Mouse (Mus musculus): ENCODE measurements at regions not wholly inside any gene's neighbourhood (a gene's known extent, or its start where the extent isn't known, plus 50 kb on each side); places are given as distances from the start of the nearest gene placed in this dataset.

DNA sequence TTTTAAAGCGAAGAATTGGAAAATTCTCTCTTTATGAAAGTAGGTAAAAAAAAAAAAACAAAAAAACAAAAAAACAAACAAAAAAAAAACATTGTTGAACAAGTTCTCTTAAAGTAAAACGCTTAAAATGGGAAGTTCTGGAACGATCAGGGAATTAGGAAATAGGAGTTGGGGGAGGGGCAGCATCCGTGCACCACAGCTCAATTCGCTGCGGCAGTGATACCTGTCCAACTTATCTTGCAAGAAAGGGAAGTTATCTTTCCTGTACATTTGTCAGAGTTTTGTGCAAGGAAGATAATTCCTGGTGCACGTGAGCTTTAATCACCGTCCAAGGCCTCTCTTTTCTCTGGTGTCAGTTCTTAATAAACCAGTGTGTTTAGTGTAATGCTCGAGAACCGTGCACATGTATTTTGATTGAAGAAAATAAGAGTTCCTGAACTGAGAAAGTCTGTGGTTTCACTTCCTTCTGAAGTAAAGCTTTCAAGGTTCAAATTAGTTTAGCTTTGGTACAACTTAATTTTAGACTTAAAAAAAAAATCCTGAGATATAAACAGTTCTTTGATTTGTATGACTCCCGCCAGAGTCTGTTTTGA is 158.3 kb upstream of the Fn1 start:
- peaks cover 7% of the 10 kb centered on the region; the same call in 1 of the 2 replicates for H3K4me1 ChIP-seq (ENCODE audit: control insufficient read depth, insufficient read depth, low read length)
- WGBS = 77% methylated on average over 11 of the region's 11 CpGs

DNA sequence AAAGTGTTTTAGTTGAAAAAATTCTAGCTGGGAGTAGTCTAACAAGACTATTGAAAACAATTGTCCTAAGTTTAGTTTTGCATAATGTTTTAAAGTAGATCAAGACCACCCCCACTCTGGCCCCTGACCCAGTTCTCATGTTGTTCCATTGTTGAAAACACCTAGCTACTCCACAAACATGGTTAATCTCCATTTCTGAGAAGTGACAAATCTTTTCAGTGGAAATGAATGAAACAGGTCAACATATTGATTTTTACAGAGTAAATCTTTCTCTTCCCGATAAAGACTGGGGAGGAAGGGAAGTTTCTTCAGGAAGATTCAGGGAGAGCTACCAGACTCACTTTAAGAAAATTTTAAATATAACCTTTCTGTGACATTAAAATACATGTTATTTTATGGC is 155.0 kb upstream of the Fn1 start:
- WGBS = 59% methylated on average over 1 of the region's 1 CpGs
- Histone ChIP-seq H3K4me1 (ENCODE audit: control insufficient read depth, insufficient read depth, low read length) (peaks cover 7% of the 10 kb centered on the region; the same call in 1 of the 2 replicates), H3K27ac (ENCODE audit: low read length) (no peak overlapping the region), H3K27me3 (ENCODE audit: control insufficient read depth, insufficient read depth, low read length) (no peaks in the 10 kb centered on the region), H3K4me3 (replicated peaks; ENCODE audit: low read length) (no peak overlapping the region), H3K4me2 (ENCODE audit: low read depth, low read length) (no peak overlapping the region), H3K9ac (ENCODE audit: low read length) (no peak overlapping the region), H3K36me3 (ENCODE audit: control insufficient read depth, insufficient read depth, low read length) (no peaks in the 10 kb centered on the region), H3K9me3 (replicated peaks; ENCODE audit: control insufficient read depth, low read length) (no peaks in the 10 kb centered on the region)
- no peak for ATAC-seq (ENCODE audit: insufficient read depth, low FRiP score)

More for the DNA sequence above, 158.3 kb upstream of the Fn1 start:
- H3K27me3 ChIP-seq (ENCODE audit: control insufficient read depth, insufficient read depth, low read length) = no peaks in the 10 kb centered on the region
- H3K4me2 ChIP-seq (ENCODE audit: low read depth, low read length) = no peak overlapping the region
- no peak overlapping the region for H3K27ac ChIP-seq (ENCODE audit: low read length)
- no peak overlapping the region for H3K4me3 ChIP-seq (replicated peaks; ENCODE audit: low read length)
- H3K36me3 ChIP-seq (ENCODE audit: control insufficient read depth, insufficient read depth, low read length) = no peaks in the 10 kb centered on the region
- no peak for ATAC-seq (ENCODE audit: insufficient read depth, low FRiP score)
- H3K9ac ChIP-seq (ENCODE audit: low read length) = no peak overlapping the region
- H3K9me3 ChIP-seq (replicated peaks; ENCODE audit: control insufficient read depth, low read length) = no peaks in the 10 kb centered on the region

DNA sequence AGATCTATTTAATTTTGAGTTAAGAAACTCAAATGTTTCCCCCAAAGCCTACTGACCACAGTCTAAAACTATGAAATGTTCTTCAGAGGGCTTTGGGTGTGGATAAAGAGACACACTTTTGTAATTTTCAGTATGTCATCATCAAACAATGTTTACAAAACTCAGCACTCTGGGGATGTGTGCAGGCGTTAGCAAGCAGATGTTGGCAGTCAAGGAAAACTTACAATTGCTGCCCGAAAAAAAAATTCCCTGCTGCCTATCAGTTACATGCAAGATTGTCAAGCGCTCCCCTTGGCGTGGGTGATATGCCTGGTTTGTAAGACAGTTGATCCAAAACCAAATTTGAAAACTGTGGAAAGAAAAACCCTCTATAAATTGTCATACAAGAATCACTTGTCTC is 154.6 kb upstream of the Fn1 start:
- no peak for ATAC-seq (ENCODE audit: insufficient read depth, low FRiP score)
- WGBS = 22% methylated on average over 4 of the region's 4 CpGs
- H3K9ac ChIP-seq (ENCODE audit: low read length) = no peak overlapping the region
- no peaks in the 10 kb centered on the region for H3K36me3 ChIP-seq (ENCODE audit: control insufficient read depth, insufficient read depth, low read length)
- no peak overlapping the region for H3K27ac ChIP-seq (ENCODE audit: low read length)
- H3K4me2 ChIP-seq (ENCODE audit: low read depth, low read length) = no peak overlapping the region
- H3K4me3 ChIP-seq (replicated peaks; ENCODE audit: low read length) = no peak overlapping the region
- H3K4me1 ChIP-seq (ENCODE audit: control insufficient read depth, insufficient read depth, low read length) = peaks cover 7% of the 10 kb centered on the region; the same call in 1 of the 2 replicates
- no peaks in the 10 kb centered on the region for H3K9me3 ChIP-seq (replicated peaks; ENCODE audit: control insufficient read depth, low read length)
- H3K27me3 ChIP-seq (ENCODE audit: control insufficient read depth, insufficient read depth, low read length) = no peaks in the 10 kb centered on the region

DNA sequence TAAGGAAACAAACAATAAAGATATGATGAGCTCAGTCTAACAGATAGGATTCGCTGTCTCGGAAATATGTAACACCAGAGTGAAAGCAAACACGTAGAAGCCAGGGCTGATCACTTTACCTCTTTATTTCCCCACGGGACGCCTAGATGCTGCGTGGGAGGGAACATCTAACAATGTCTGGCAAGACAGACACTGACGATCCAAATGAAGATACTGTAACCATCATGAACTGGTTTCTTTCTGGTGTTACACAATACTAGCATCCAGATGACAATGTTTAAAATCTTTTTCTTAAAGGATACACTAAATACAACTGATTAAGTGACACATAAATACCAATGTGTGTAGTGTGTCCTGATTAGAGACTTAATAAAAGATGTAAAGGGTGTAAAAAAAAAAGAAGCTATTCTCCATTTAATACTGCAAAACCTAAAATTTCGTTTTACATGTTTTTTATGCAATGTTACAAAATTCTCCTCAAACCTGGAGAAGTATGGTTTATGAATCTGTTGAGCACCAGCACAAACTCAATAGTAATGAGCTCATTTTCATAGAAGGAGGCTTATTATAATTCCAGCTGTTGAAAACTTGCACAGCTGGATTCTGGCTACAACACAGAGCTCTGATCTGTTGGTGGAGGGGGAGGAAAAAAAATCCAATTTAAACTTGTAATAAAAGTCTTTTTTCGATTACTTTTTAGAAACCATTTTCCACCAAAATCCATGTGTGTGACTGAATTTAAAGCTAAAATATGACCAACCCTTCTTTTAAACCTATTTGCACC is 148.5 kb upstream of the Fn1 start:
- H3K36me3 ChIP-seq (ENCODE audit: control insufficient read depth, insufficient read depth, low read length) = no peaks in the 10 kb centered on the region
- H3K4me3 ChIP-seq (replicated peaks; ENCODE audit: low read length) = no peak overlapping the region
- H3K27ac ChIP-seq (ENCODE audit: low read length) = no peak overlapping the region
- WGBS = 66% methylated on average over 9 of the region's 9 CpGs
- H3K9ac ChIP-seq (ENCODE audit: low read length) = no peak overlapping the region
- no peaks in the 10 kb centered on the region for H3K9me3 ChIP-seq (replicated peaks; ENCODE audit: control insufficient read depth, low read length)
- no peak for ATAC-seq (ENCODE audit: insufficient read depth, low FRiP score)
- H3K4me2 ChIP-seq (ENCODE audit: low read depth, low read length) = no peak overlapping the region
- H3K4me1 ChIP-seq (ENCODE audit: control insufficient read depth, insufficient read depth, low read length) = no peaks in the 10 kb centered on the region
- H3K27me3 ChIP-seq (ENCODE audit: control insufficient read depth, insufficient read depth, low read length) = no peaks in the 10 kb centered on the region

DNA sequence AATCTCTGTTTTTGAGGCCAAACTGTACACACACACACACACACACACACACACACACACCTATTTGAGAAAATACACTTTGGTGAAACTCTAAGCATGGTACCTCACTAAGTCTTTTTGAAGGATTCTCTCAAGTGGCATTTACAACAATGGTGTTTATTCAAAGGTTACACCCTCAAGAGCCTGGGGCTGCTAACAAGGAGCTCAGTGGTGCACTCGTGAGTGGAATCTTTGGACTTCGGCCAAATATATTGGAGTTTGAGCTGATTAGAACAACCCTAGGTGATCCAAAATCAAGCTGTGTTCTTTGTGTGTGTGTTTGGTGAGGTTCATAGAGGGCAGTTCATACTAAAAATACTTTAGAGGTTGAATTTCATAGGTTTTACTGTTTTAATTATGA is 147.6 kb upstream of the Fn1 start:
- Histone ChIP-seq H3K9me3 (replicated peaks; ENCODE audit: control insufficient read depth, low read length) (no peaks in the 10 kb centered on the region), H3K4me3 (replicated peaks; ENCODE audit: low read length) (no peak overlapping the region), H3K4me1 (ENCODE audit: control insufficient read depth, insufficient read depth, low read length) (no peaks in the 10 kb centered on the region), H3K27ac (ENCODE audit: low read length) (no peak overlapping the region), H3K9ac (ENCODE audit: low read length) (no peak overlapping the region), H3K36me3 (ENCODE audit: control insufficient read depth, insufficient read depth, low read length) (no peaks in the 10 kb centered on the region), H3K4me2 (ENCODE audit: low read depth, low read length) (no peak overlapping the region), H3K27me3 (ENCODE audit: control insufficient read depth, insufficient read depth, low read length) (no peaks in the 10 kb centered on the region)
- no peak; the same call in 1 of the 2 replicates for ATAC-seq (ENCODE audit: insufficient read depth, low FRiP score)
- 39% methylated on average over 2 of the region's 2 CpGs for WGBS

DNA sequence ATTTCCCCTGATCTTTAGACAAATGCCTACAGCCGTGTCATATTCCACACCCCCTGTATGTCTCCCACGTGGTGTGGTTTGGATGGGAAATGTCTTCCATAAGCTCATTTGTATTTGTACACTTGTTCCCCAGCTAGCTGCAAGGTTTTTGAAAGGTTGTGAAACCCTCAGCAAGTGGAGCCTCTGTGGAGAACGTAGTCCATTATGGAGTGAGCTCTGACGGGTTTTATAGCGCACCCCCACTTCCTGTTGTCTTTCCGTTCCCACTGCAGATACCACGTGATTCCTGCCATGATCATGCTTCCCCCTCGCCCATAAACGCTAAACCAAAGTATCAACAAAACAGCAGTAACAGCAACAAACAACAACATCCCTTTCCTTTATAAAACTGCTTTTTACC is 145.6 kb upstream of the Fn1 start:
- Histone ChIP-seq H3K4me2 (ENCODE audit: low read depth, low read length) (no peak overlapping the region), H3K9me3 (replicated peaks; ENCODE audit: control insufficient read depth, low read length) (no peaks in the 10 kb centered on the region), H3K27ac (ENCODE audit: low read length) (no peak overlapping the region), H3K27me3 (ENCODE audit: control insufficient read depth, insufficient read depth, low read length) (no peaks in the 10 kb centered on the region), H3K4me1 (ENCODE audit: control insufficient read depth, insufficient read depth, low read length) (no peaks in the 10 kb centered on the region), H3K9ac (ENCODE audit: low read length) (no peak overlapping the region), H3K4me3 (replicated peaks; ENCODE audit: low read length) (no peak overlapping the region), H3K36me3 (ENCODE audit: control insufficient read depth, insufficient read depth, low read length) (no peaks in the 10 kb centered on the region)
- 64% methylated on average over 9 of the region's 9 CpGs for WGBS
- no peak for ATAC-seq (ENCODE audit: insufficient read depth, low FRiP score)

DNA sequence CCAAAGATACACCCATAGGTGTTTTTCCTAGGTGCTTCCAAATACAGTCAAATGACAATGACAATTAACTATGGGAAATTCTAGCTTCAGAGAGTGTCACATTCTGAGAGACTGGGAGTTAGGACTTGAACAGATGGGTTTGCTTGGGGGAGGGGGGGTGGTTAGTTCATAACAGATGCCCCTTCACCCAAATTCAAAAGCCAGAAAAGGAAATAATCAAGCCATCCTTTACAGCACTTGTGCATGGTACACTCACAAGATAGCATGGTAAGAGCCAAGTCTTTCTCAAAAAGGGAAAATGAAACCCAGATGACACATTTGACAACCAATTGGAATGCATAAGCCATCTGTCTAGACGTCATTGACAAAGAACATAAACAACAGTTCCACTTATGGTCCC is 135.4 kb upstream of the Fn1 start:
- H3K9ac ChIP-seq (ENCODE audit: low read length) = no peak overlapping the region
- H3K27me3 ChIP-seq (ENCODE audit: control insufficient read depth, insufficient read depth, low read length) = no peaks in the 10 kb centered on the region
- no peak for ATAC-seq (ENCODE audit: insufficient read depth, low FRiP score)
- H3K4me1 ChIP-seq (ENCODE audit: control insufficient read depth, insufficient read depth, low read length) = no peaks in the 10 kb centered on the region
- H3K9me3 ChIP-seq (replicated peaks; ENCODE audit: control insufficient read depth, low read length) = no peaks in the 10 kb centered on the region
- H3K27ac ChIP-seq (ENCODE audit: low read length) = no peak overlapping the region
- no peaks in the 10 kb centered on the region for H3K36me3 ChIP-seq (ENCODE audit: control insufficient read depth, insufficient read depth, low read length)
- H3K4me2 ChIP-seq (ENCODE audit: low read depth, low read length) = no peak overlapping the region
- H3K4me3 ChIP-seq (replicated peaks; ENCODE audit: low read length) = no peak overlapping the region
- WGBS = 54% methylated on average over 1 of the region's 1 CpGs

DNA sequence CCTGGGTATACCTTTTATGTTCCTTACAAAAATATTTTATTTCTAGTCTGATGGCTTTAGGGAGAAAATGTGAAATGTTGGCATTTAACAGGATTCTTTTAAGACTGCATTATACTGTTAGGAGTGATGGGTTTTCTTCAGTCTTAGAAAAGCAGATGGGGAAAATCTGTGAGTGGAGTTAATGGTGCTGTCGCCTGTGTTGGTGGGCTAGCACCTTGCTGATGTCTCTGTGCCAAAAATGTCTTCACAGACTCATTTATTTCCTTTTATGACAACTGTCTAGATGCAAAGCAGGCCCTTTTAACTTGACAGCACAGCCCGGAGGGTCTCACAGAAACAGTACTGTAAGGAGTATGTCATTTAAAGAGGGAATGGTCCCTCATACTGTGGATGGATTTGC is 131.9 kb upstream of the Fn1 start:
- 64% methylated on average over 2 of the region's 2 CpGs for WGBS
- ATAC-seq (ENCODE audit: insufficient read depth, low FRiP score) = no peak
- no peaks in the 10 kb centered on the region for H3K4me1 ChIP-seq (ENCODE audit: control insufficient read depth, insufficient read depth, low read length)
- no peak overlapping the region for H3K27ac ChIP-seq (ENCODE audit: low read length)
- no peak overlapping the region for H3K4me2 ChIP-seq (ENCODE audit: low read depth, low read length)
- no peaks in the 10 kb centered on the region for H3K27me3 ChIP-seq (ENCODE audit: control insufficient read depth, insufficient read depth, low read length)
- H3K36me3 ChIP-seq (ENCODE audit: control insufficient read depth, insufficient read depth, low read length) = no peaks in the 10 kb centered on the region
- no peak overlapping the region for H3K9ac ChIP-seq (ENCODE audit: low read length)
- H3K4me3 ChIP-seq (replicated peaks; ENCODE audit: low read length) = no peak overlapping the region
- H3K9me3 ChIP-seq (replicated peaks; ENCODE audit: control insufficient read depth, low read length) = no peaks in the 10 kb centered on the region

DNA sequence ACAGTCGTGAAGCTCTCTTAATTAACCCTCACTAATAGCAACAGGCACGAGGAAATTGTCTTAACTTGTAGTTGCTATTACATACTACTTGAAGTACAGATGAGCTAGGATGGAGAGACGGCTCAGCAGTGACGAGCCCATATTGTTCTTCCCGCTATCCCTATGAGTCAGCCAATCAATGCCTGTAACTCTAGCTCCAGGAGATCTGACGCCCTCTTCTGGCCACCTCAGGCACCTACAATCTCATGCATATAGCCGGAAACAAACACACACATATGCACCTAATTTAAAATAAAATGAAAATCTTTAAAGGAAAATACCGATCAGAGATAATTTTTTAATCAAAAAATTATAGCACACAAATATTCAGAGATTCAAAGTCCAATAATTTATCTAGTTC is 125.3 kb upstream of the Fn1 start:
- Histone ChIP-seq H3K27me3 (ENCODE audit: control insufficient read depth, insufficient read depth, low read length) (no peaks in the 10 kb centered on the region), H3K36me3 (ENCODE audit: control insufficient read depth, insufficient read depth, low read length) (no peaks in the 10 kb centered on the region), H3K4me3 (replicated peaks; ENCODE audit: low read length) (no peak overlapping the region), H3K9ac (ENCODE audit: low read length) (no peak overlapping the region), H3K4me1 (ENCODE audit: control insufficient read depth, insufficient read depth, low read length) (no peaks in the 10 kb centered on the region), H3K9me3 (replicated peaks; ENCODE audit: control insufficient read depth, low read length) (no peaks in the 10 kb centered on the region), H3K27ac (ENCODE audit: low read length) (no peak overlapping the region), H3K4me2 (ENCODE audit: low read depth, low read length) (no peak overlapping the region)
- no peak for ATAC-seq (ENCODE audit: insufficient read depth, low FRiP score)
- 93% methylated on average over 8 of the region's 8 CpGs for WGBS

Measured in stomach, embryonic 16.5 days (tissue).